Mouse (Mus musculus) embryonic facial prominence, embryonic 14.5 days (tissue): Measurements from ENCODE around the gene Gmpr. TPM values are rescaled to one million over a fixed set of nuclear protein-coding genes. Genes with fewer than 3 reads are reported as not detected.
A peak's percentile ranks its signal among the peaks of the same experiment; 100 is the strongest.

ENCODE experiments used
- ATAC-seq: fragments of 200-750 bp; cut with Nextera tagmentation; 2 replicates; pipeline ENCODE4 v1.8.0; 2017; ENCODE audit warnings: low read depth, moderate number of reproducible peaks, moderate TSS enrichment
- DNase-seq: peaks from one replicate; pipeline ENCODE4 v3.0.0-alpha.2; 2015; ENCODE audit warnings: low spot score
- H3K27ac ChIP-seq: fragments of 300-500 bp; sonication (generic); replicated peaks from 2 replicates; pipeline ENCODE4 v1.5.1; 2014; ENCODE audit warnings: low read depth, mild to moderate bottlenecking, low read length, moderate library complexity
- H3K27me3 ChIP-seq: fragments of 300-500 bp; sonication (generic); replicated peaks from 2 replicates; pipeline ENCODE4 v1.6.1; 2014; ENCODE audit warnings: low read length; ENCODE audit not compliant: control insufficient read depth, insufficient read depth
- H3K36me3 ChIP-seq: fragments of 300-500 bp; sonication (generic); 2 replicates; pipeline ENCODE4 v1.6.1; 2014; ENCODE audit warnings: low read length, mixed read lengths; ENCODE audit not compliant: control insufficient read depth, insufficient read depth
- H3K4me1 ChIP-seq: fragments of 300-500 bp; sonication (generic); 2 replicates; pipeline ENCODE4 v1.6.1; 2014; ENCODE audit warnings: antibody characterized with exemption, low read length; ENCODE audit not compliant: control insufficient read depth, insufficient read depth
- H3K4me2 ChIP-seq: fragments of 300-500 bp; sonication (generic); 2 replicates; pipeline ENCODE4 v1.6.1; 2014; ENCODE audit warnings: low read depth, mild to moderate bottlenecking, low read length, moderate library complexity, mixed read lengths
- H3K4me3 ChIP-seq: fragments of 300-500 bp; sonication (generic); 2 replicates; pipeline ENCODE4 v1.5.1; 2014; ENCODE audit warnings: low read depth, mild to moderate bottlenecking, low read length
- H3K9ac ChIP-seq: fragments of 300-500 bp; sonication (generic); 2 replicates; pipeline ENCODE4 v1.6.1; 2014; ENCODE audit warnings: low read depth, mild to moderate bottlenecking, low read length, moderate library complexity, mixed read lengths
- H3K9me3 ChIP-seq: fragments of 300-500 bp; sonication (generic); 2 replicates; pipeline ENCODE4 v1.6.1; 2016; ENCODE audit warnings: low read length; ENCODE audit not compliant: control insufficient read depth
- WGBS: fragments of 180-500 bp; shearing (Covaris S2); extraction: QIAGEN DNeasy Blood & Tissue Kit; methylation state at CpG from one replicate; pipeline ENCODE4 v1.1.7; 2014; 5-methylcytosine and 5-hydroxymethylcytosine counted together
- polyA plus RNA-seq: library from polyadenylated mRNA; unstranded; fragments of >200 nt; fragmentation: Nextera tagmentation; extraction: Ambion mirVana; gene quantifications from 2 replicates; pipeline ENCODE4 v1.2.1, GENCODE M21; 2014

Gene Gmpr
- polyA plus RNA-seq, 1 experiment from 2014 or later = 51.5 TPM

DNA sequence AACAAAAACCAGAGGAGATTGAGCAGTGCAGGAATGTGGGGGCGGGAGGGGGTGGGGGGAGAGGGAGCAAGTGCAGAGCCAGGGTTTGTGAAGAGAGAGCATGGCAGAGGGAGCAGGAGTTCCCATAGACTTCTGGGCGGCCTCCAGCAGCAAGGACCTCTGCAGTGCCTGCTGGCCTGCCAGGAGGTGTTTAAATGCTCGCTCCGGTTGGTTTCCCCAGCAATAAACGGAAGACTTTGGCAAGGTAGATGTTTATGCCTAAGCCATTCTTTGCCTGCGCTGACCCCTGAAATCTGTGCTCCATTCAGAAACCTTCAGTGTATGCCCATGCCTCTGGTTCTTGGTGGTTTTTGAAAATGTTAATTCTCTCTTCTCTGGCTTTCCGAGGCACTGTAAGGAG, 19.0 kb downstream of the Gmpr start:
- H3K9me3 ChIP-seq = no peaks in the 10 kb centered on the region
- H3K9ac ChIP-seq = no peak overlapping the region
- no peak overlapping the region for H3K4me2 ChIP-seq
- no peaks in the 10 kb centered on the region for H3K36me3 ChIP-seq
- no peak overlapping the region for H3K27ac ChIP-seq
- no peaks in the 10 kb centered on the region for H3K27me3 ChIP-seq
- H3K4me1 ChIP-seq = peaks cover 10% of the 10 kb centered on the region
- no peak overlapping the region for H3K4me3 ChIP-seq
- ATAC-seq = 0 out of 2 replicates have a peak, but pooled peaks have one; percentile 19
- 67% methylated on average over 7 of the region's 7 CpGs for WGBS
- no peak for DNase-seq

DNA sequence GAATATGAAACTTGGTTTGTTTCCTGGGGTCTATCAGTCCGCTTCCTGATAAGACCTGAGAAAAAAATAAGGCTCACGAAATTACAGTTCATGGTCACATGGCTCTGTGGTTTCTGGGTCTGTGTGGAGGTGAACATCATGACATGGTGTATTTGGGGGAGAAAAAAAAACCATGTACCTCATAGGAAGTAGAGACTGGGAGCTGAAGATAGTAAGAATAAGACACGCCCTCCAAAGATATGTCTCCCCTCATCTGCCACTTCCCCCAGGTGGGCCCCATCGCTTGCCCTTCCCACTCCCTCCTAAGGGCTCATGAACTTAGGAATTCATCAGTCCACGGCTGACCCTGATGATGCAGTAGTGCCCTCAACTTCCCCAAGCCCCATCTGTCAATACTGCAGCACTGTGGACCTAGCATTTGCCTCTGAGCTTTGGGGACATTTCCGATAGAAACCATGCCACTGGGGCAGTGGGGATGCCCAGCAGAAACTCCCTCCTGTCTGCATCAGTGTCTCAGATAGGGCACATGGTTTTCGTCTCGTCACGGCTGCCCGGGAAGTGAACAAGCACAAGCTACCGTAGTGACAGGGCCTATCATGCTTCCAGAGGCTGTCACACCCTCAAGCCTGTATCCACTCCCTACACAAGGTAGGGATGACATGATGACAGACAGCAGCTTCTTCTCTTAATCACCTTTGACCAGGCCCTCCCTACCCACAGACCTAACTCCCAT, 20.2 kb downstream of the Gmpr start:
- H3K36me3 ChIP-seq = no peaks in the 10 kb centered on the region
- no peak overlapping the region for H3K4me2 ChIP-seq
- ATAC-seq (no peak), DNase-seq (no peak)
- H3K9ac ChIP-seq = no peak overlapping the region
- H3K4me3 ChIP-seq = no peak overlapping the region
- WGBS = 83% methylated on average over 11 of the region's 11 CpGs
- H3K27ac ChIP-seq = no peak overlapping the region
- peaks cover 10% of the 10 kb centered on the region for H3K4me1 ChIP-seq
- H3K27me3 ChIP-seq = no peaks in the 10 kb centered on the region
- no peaks in the 10 kb centered on the region for H3K9me3 ChIP-seq

GRCm38 (mm10) chr13:45528787-45529186, 21.5 kb downstream of the Gmpr start:
- 83% methylated on average over 4 of the region's 4 CpGs for WGBS

DNA sequence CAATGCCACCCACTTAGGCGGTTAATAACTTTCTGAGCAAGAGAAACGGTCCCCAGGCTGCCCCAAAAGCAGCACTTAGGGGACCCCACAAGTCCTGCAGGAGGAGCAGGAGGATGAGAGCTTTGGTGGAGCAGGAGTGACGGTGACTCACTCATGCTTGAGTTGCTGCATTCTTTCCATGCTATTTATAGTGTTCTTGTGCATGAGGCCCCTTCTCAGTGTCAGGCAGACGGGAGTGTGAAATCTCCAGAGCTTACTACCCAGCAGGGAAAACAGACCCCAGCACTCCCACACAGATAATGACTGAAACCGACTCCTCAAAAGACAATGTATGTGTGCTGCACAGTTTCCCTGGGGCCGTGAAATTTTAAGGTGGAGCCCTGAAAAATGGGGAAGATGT, 23.5 kb downstream of the Gmpr start:
- Histone ChIP-seq H3K4me3 (no peak overlapping the region), H3K36me3 (no peaks in the 10 kb centered on the region), H3K4me1 (peaks cover 10% of the 10 kb centered on the region), H3K9ac (no peak overlapping the region), H3K9me3 (no peaks in the 10 kb centered on the region), H3K27me3 (no peaks in the 10 kb centered on the region), H3K27ac (peak overlapping the region; percentile 49), H3K4me2 (peak overlapping the region; percentile 8; the same call in 1 of the 2 replicates)
- ATAC-seq (peak; percentile 81), DNase-seq (peak; percentile 88)
- WGBS = 23% methylated on average over 6 of the region's 6 CpGs

More at GRCm38 (mm10) chr13:45528787-45529186, 21.5 kb downstream of the Gmpr start:
- no peaks in the 10 kb centered on the region for H3K27me3 ChIP-seq
- no peak for DNase-seq
- H3K9ac ChIP-seq = no peak overlapping the region
- H3K27ac ChIP-seq = no peak overlapping the region
- no peak for ATAC-seq
- no peak overlapping the region for H3K4me2 ChIP-seq
- H3K4me3 ChIP-seq = no peak overlapping the region
- no peaks in the 10 kb centered on the region for H3K36me3 ChIP-seq
- peaks cover 10% of the 10 kb centered on the region for H3K4me1 ChIP-seq
- no peaks in the 10 kb centered on the region for H3K9me3 ChIP-seq

DNA sequence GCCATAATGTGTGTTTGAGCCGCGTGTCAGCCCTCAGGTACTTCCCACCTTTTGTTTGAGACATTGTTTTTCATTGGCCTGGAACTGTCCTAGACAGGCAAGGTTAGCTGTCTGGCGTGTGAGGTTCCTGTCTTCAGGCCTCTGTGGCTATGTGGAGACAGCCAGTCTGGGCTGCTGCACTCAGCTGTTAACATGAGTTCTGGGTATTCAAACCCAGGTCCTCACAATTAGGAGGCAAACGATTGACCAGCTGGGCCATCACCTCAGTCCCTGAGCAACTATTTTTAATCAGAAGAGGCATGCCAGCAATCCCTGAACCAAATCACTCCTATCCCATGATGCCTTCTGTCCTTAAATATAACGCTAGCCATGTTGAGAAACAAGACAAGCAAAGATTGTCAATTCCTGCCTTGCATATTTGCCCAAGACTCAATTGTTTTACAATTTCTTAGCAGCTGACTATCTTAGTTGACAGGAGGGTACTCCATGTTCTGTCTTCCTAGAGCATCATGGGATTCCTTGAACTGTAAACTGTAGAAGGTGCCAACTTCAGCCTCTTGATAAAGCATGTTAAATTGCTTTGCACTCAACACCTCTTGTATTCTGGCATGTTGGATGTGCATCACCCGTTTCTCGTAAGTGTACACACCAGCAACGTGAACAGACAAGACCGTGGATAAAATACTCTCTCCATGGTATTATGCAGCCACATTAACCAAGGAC, 28.6 kb downstream of the Gmpr start:
- no peak for DNase-seq
- no peaks in the 10 kb centered on the region for H3K9me3 ChIP-seq
- no peak overlapping the region for H3K4me3 ChIP-seq
- H3K9ac ChIP-seq = no peak overlapping the region
- WGBS = 87% methylated on average over 9 of the region's 9 CpGs
- peaks cover 7% of the 10 kb centered on the region for H3K4me1 ChIP-seq
- no peaks in the 10 kb centered on the region for H3K36me3 ChIP-seq
- no peak overlapping the region for H3K27ac ChIP-seq
- no peak for ATAC-seq
- H3K27me3 ChIP-seq = no peaks in the 10 kb centered on the region
- no peak overlapping the region for H3K4me2 ChIP-seq

GRCm38 (mm10) chr13:45537110-45537509, 29.9 kb downstream of the Gmpr start:
- H3K9me3 ChIP-seq = no peaks in the 10 kb centered on the region
- ATAC-seq = no peak

DNA sequence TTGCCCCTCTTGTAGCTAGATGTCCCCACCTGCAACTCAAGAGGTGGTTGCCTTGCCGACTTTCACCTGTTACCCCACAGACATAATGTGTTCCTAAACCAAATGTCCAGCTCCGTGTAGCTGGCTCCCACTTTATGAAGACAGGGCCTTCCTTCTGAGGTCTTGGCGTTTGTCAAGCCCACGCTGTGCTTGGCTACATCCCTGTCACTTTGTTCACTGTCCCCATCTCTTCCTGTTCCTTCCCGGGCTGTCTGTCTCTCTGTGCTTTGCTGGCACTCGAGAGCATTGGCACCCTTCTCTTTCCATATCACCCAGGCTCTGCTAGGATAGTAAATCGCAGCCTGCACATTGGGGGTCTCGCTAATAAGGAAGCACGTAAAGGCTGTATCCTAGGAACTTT, 30.8 kb downstream of the Gmpr start:
- Histone ChIP-seq H3K9me3 (no peaks in the 10 kb centered on the region), H3K4me2 (no peak overlapping the region), H3K4me1 (peaks cover 4% of the 10 kb centered on the region; the same call in 1 of the 2 replicates), H3K36me3 (no peaks in the 10 kb centered on the region), H3K4me3 (no peak overlapping the region), H3K27ac (no peak overlapping the region), H3K9ac (no peak overlapping the region), H3K27me3 (no peaks in the 10 kb centered on the region)
- ATAC-seq = no peak
- 81% methylated on average over 9 of the region's 9 CpGs for WGBS
- DNase-seq = no peak

More at GRCm38 (mm10) chr13:45537110-45537509, 29.9 kb downstream of the Gmpr start:
- H3K9ac ChIP-seq = no peak overlapping the region
- H3K4me2 ChIP-seq = no peak overlapping the region
- WGBS = 80% methylated on average over 9 of the region's 9 CpGs
- no peak for DNase-seq
- no peak overlapping the region for H3K27ac ChIP-seq
- no peak overlapping the region for H3K4me3 ChIP-seq
- H3K36me3 ChIP-seq = no peaks in the 10 kb centered on the region
- peaks cover 4% of the 10 kb centered on the region; the same call in 1 of the 2 replicates for H3K4me1 ChIP-seq
- H3K27me3 ChIP-seq = no peaks in the 10 kb centered on the region

DNA sequence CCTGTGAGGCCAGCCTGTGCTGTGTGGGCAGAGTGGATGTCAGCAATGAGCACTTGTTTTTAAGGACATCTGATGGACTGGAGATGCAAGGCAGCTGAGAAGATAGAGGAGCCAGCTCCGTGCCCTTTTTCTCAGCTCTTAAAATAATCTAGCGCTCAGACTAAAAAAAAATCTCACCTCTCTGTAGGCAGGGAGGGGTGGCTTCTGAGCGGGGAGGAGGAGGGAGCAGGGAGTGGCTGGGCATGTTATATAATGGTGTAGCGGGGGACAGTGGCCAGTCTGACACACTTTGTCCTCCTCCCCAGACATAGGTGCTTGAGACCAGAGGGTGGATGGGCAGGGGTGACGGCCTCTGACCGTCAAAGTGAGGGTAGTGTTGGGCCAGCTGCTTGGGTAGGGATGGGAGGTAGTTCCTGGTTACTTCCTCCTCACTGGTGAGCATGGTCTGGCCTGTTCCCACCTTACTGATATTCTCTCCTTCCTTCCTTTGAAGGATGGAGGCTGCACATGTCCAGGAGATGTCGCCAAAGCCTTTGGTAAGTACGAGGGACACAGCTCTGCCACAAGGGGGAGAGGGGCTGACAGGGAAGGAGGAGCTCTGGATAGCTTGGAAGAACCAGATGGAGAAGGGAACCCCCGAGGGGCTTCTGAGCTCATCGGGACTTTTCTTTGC, 31.4 kb downstream of the Gmpr start:
- H3K27me3 ChIP-seq = no peaks in the 10 kb centered on the region
- 0 out of 2 replicates have a peak overlapping the region, but pooled peaks have one; percentile 39 for H3K27ac ChIP-seq
- no peaks in the 10 kb centered on the region for H3K9me3 ChIP-seq
- H3K4me2 ChIP-seq = peak overlapping the region; percentile 62
- H3K9ac ChIP-seq = peak overlapping the region; percentile 44; the same call in 1 of the 2 replicates
- H3K4me3 ChIP-seq = peak overlapping the region; percentile 37
- WGBS = 24% methylated on average over 10 of the region's 10 CpGs
- H3K4me1 ChIP-seq = peaks cover 4% of the 10 kb centered on the region; the same call in 1 of the 2 replicates
- peak; percentile 89 for ATAC-seq
- H3K36me3 ChIP-seq = no peaks in the 10 kb centered on the region
- peak; percentile 94 for DNase-seq
